Mouse (Mus musculus): ENCODE measurements around the gene Zfp868.
"Not testable (repeated sequence)": the region's sequence is repeated elsewhere in the genome, so short reads cannot be mapped to it uniquely, and the experiment has no call there.

Zfp868 gene

GRCm38 (mm10) chr8:69625095-69625789 is at the start of gene Zfp868:
Gene Zfp868, minus strand, starts transcription at chr8:69625548.
- DNase-seq (ENCODE audit: low read depth, low spot score), result peak; percentile 96

- DNase-seq (ENCODE audit: low read depth, low spot score), result not testable (repeated sequence)
Observed at GRCm38 (mm10) chr8:69665051-69665450, 39.7 kb upstream of the Zfp868 start.

GRCm38 (mm10) chr8:69661294-69661693 is 35.9 kb upstream of the Zfp868 start:
- no peak for DNase-seq (ENCODE audit: low read depth, low spot score)

DNA sequence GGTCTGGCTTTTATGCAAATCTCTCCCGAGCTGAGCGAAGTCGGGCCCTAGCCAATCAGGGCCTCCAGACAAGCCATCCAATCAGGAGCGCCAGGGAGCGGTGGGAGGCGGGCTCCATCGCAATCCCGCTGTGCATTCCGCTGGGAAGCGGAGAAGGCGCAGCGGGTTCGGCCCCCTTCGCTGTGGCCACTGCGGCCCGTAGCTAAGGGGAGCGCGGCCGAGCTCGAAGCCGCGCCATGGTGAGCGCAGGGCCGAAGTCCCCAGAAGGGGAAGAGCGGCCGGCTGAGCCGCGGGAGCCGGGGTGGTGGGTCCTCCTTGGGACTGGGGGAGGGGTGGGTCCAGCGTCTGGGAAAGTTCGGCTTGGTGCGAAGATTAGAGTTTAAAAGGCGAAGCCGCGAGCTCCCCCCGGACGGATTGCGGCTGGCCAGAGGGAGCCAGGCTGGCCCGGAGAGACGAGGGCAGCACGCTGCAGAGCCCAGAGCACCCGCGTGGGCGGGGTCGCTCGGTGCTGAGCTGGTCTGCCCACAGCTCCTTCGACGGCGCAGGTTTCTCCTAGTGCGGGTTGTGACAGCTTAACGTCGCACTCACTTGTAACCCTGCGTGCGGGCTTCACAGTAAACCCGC is 29.1 kb upstream of the Zfp868 start, which contains the start of gene Zfp964:
TSS of gene Zfp964 (plus strand) at position 122 of the 624 bp plus-strand sequence.
- DNase-seq (ENCODE audit: low read depth, low spot score), result peak; percentile 80

DNA sequence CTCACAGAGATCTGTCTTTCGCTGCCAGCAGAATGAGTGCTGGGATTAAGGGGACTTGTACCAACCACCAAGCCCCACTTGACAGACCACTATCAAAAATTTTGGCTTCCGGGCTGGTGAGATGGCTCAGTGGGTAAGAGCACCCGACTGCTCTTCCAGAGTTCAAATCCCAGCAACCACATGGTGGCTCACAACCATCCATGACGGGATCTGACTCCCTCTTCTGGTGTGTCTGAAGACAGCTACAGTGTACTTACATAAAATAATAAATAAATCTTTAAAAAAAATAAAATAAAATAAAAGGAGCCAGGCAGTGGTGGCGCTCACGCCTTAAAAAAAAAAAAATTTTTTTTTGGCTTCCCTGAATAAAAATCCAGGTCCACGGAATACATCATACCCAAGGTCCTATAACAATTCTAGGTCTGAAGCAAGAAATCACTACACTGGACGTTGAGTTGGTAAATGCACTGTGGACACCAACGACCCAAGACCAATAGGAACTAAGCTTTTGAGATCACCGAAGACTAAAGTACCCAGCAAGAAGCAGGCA is 28.5 kb upstream of the Zfp868 start:
- no peak for DNase-seq (ENCODE audit: low read depth, low spot score)

- no peak for DNase-seq (ENCODE audit: low read depth, low spot score)
Observed at GRCm38 (mm10) chr8:69618078-69618477, 7.3 kb downstream of the Zfp868 start.

DNA sequence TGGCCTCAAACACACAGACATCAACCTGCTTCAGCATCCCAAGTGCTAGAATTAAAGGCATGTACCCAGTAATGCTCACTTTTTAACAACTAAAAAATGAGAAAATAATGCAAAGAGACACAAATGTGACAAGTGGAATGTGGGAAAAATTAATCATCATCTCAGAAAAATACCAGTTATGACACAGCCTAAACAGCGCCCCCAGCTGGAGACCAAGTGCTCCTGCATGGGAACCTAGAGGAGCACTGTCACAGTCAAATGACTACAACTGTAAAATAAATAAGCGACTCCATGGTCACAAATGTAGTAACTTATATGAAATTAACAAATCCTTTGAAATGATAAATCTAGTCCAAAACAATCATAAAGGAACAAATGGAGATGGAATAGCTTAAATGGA is 10.7 kb downstream of the Zfp868 start:
- no peak for DNase-seq (ENCODE audit: low read depth, low spot score)

GRCm38 (mm10) chr8:69597598-69597997 is 27.8 kb downstream of the Zfp868 start:
- DNase-seq (ENCODE audit: low read depth, low spot score), result not testable (repeated sequence)

GRCm38 (mm10) chr8:69584611-69585202 is 40.6 kb downstream of the Zfp868 start:
- DNase-seq (ENCODE audit: low read depth, low spot score), result no peak

- not testable (repeated sequence) for DNase-seq (ENCODE audit: low read depth, low spot score)
Observed at GRCm38 (mm10) chr8:69584201-69584600, 41.1 kb downstream of the Zfp868 start.
